Mouse (Mus musculus) heart, postnatal 10 days (tissue): Measurements from ENCODE around the gene Dct. TPM values are rescaled to one million over a fixed set of nuclear protein-coding genes. Genes with fewer than 3 reads are reported as not detected.

Source experiments
- DNase-seq, 2 experiments: peaks; one replicate each; pipeline ENCODE4 v3.0.0; 2021
- intact Hi-C: fragments of 180-260 bp; cut with DNase I; formaldehyde crosslinking; loops from one replicate; pipeline ENCODE4 v1.15.1; 2025
- total RNA-seq, 2 experiments: library from RNA; stranded (reverse); gene quantifications; 2 replicates each; pipeline ENCODE4 v1.2.3; 2021

Dct gene
- total RNA-seq, 2 experiments from 2014 or later = 3.9 to 5.4 TPM

- intact Hi-C loops = no loop called here
- no peak for DNase-seq
Measured at GRCm38 (mm10) chr14:118049648-118050238, 2.3 kb downstream of the Dct start.

DNA sequence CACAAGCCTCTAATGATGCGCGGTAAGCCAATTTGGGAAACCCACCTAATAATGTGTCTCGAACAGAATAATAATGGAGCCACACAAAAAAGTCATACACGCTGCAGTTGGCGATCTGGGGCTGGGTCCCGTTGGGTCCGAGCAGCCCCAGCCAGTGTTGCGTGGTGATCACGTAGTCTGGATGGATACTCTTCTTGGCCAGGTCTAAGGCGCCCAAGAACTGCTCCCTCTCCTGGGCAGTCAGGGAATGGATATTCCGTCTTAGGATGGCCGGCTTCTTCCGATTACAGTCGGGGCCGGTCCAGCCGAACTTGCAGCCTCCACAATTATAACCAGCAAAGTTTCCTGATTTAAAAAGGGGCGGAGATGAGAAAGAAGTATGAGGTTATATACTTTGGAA, 9.1 kb downstream of the Dct start:
- peak; percentile 39 to 55 for DNase-seq
- intact Hi-C loops = loop anchor here (5.0 kb wide), 1 partner anchor 44 kb away; no protein-coding TSS in a partner anchor

GRCm38 (mm10) chr14:118042066-118042762, 9.8 kb downstream of the Dct start:
- DNase-seq = no peak
- intact Hi-C loops = loop anchor here (5.0 kb wide), 1 partner anchor 45 kb away; no protein-coding TSS in a partner anchor

DNA sequence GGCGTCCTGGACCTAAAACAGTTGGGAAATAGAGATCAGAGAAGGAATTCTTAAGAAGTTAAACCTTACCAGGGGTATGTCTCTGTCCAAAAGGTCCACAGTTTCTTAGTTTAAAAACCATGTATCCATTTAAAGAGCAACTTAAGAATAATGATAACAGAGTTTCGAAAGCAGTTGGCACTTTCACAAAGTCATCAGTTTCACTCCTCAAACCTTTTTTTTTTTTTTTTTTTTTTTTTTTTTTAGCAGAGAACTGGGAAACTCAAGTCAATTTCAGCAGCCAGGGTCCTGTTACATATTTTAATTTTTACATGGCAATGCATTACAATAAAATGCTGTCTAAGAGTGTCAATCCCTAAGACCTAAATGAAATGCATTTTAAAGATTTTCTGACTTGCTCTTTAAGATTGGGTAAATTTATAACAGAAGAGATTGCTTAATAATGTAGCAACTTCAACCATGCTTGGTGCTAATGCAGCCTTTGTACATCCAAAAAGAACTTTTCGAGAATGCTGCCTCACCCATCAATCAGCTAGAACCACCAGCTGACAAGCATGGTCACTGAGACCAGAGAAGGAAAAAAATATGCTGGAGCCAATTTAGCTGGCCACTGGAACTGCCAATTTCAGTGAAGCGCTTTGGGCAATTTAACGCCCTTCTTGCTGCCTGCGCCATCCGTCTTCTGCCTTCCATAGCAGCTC, 11.3 kb downstream of the Dct start:
- no peak for DNase-seq
- intact Hi-C loops = loop anchor here (5.0 kb wide), 1 partner anchor 47 kb away; no protein-coding TSS in a partner anchor

- intact Hi-C loops = no loop called here
- no peak for DNase-seq
Measured at GRCm38 (mm10) chr14:118039074-118039473, 13.0 kb downstream of the Dct start.

DNA sequence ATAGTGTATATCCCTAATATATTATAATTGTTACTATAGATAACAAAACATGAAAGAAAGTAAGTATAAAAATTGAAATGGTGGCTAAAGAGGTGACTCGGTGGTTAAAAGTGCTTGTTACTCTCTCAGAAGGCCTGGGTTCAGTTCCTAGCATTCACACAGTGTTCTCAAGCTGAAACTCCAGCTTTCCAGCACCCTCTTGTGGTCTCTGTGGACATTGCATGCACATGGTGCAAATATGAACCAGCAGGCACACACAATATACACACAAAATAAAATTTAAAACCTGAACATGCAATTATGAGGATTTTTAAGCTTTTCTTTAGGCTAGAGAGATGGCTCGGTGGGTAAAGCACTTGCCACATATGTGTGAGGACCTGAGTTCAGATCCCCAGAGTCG, 24.5 kb downstream of the Dct start:
- no peak for DNase-seq
- intact Hi-C loops = no loop called here

DNA sequence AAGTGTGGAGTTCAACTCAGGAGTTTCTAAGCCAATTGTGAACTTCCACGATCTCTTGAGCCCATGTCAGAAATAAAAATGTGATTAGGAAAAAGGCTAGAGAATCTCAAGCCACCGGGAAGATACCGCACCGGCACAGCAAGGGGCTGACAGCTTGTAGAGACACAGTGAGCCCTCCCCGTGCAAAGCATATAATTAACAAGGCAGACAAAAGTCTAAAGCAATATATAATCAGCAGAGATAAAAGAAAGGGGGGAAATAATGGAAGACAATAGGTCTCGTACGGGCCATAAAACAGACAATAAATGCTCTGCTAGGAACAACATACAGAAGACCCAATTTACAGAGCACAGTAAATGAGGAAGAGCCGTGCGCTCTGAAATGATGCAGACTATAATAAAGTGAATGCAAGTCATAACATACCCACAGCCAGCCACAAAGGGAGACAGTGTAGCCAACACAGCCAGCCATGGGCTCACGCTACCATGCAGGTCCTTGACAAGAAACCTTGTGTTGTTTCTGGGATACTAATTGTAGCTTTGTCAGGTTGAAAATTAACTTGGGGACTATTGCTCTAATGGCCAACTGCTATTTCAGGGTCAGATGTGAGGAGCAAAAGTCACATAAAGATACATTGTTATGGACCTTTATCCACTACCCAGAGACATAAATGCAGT, 30.0 kb downstream of the Dct start:
- intact Hi-C loops = no loop called here

DNA sequence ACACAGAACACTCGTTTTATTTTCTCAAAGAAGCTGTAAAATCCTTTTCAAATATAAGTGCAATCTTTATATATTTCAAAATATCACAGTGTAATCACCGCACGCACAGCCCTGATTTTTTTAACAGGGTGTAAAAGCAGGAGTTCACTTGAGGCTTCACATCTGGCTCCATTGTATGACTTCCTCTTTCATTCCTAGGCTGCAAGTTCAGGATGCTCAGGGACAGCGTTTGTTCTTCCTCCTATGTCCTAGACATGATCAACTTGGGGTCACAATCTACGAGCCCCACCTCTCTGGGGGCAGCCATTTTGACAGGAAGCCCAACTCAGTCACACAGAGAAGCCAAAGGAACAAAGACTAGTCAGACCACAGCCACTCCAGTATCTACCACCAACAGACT, 32.7 kb downstream of the Dct start:
- no peak for DNase-seq
- intact Hi-C loops = no loop called here

More for the DNA sequence above, 30.0 kb downstream of the Dct start:
- DNase-seq = no peak

- no peak for DNase-seq
- intact Hi-C loops = no loop called here
Measured at GRCm38 (mm10) chr14:118013237-118013636, 38.8 kb downstream of the Dct start.

DNA sequence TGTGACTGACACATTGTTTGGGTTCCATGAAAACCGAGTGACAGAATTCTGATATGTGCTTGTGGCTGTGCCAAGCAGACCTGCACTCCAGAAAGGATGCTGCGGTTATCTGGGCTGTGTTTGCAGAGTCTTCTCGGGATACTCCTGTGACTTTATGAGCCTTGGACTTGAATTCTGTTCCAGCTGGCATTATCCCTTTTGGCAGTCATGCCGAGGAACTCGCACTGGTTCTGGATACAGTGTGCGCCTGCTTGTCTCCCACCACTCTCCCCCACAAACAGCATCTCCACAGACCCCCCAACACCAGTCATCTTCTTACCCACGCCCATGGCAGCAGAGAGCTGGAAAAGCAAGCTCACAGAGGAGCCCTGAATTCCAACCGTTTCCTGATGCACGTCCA, 42.5 kb downstream of the Dct start:
- intact Hi-C loops = loop anchor here (5.0 kb wide), 3 partner anchors 78 to 583 kb away; partner anchors contain the start of gene Tgds
- DNase-seq = no peak

GRCm38 (mm10) chr14:118005697-118006096, 46.3 kb downstream of the Dct start:
- peak; percentile 75 to 82 for DNase-seq

GRCm38 (mm10) chr14:118004434-118004833, 47.6 kb downstream of the Dct start:
- DNase-seq = no peak
- intact Hi-C loops = loop anchor here (1.0 kb wide), 1 partner anchor 148 kb away; no protein-coding TSS in a partner anchor

More at GRCm38 (mm10) chr14:118005697-118006096, 46.3 kb downstream of the Dct start:
- intact Hi-C loops = loop anchor here (5.0 kb wide), 3 partner anchors 82 to 587 kb away; partner anchors contain the start of gene Tgds

DNA sequence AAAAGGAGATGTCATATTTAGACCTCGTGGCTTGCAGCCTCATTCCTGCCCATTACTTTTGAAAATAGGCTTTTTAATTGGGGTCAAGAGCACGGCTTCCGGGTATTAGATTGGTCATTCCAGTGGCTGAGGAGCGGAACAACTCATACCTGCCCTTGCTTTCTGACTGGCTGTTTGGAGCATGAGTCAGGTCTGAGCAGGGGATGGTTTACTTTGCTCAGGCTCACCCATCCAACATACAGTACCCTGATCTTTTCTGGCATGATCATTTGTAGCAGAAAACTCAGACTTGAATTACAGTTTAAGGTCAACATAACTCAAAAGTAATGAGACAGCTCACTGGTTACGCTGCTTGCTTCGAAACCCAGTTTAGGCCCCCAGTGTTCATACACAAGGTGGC, 58.2 kb downstream of the Dct start:
- intact Hi-C loops = no loop called here

DNA sequence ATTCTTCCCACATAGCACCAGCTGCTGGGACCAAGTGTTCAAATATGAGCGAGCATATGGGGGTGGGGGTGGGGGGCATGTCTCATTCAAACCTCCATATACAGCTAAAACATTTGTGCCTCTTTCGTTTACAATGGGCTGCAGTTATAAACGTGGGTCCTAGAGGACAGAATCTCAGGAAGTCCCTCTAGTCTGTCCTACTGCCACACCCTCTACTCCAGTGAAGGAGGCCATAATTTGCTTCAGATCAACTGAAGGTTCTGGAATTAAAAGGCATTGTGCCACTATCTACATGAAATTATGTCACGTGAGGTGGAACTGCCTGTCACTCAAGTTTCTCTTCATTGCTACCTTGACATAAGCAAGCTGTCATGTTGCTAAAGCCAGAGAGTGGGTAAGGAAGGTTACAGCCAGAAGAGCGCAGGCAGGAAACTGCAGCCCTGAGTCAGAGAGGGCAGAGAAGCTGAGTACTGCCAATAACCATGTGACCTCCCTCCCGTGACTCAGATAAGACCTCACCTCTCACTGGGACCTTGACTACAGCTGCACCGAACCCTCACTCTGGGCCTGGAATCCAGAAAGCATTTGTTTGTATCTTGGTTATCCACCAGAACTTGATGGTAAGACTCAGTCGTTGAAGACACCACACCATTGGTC, 59.3 kb downstream of the Dct start:
- intact Hi-C loops = no loop called here
- DNase-seq = no peak

More for the DNA sequence above, 58.2 kb downstream of the Dct start:
- no peak for DNase-seq

DNA sequence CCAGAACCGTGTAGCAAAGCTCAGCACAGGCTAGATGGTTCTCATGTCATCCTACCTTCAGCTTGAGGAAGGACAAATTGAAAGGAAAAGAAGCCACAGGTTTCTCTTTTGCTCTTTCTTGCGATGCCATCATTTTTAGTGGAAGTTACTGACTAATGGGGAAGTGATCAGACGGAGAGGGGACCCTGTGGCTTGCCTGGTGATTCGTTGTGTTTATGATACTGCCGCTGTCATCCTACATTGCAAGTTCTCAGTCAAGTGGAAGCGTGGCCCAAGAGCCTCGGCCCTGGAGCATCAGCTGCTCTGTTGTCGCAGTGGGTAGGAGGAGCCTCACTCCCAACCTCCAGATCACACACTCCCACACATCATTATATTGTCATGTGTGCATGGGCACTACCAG, 61.8 kb downstream of the Dct start:
- no peak for DNase-seq
- intact Hi-C loops = no loop called here

DNA sequence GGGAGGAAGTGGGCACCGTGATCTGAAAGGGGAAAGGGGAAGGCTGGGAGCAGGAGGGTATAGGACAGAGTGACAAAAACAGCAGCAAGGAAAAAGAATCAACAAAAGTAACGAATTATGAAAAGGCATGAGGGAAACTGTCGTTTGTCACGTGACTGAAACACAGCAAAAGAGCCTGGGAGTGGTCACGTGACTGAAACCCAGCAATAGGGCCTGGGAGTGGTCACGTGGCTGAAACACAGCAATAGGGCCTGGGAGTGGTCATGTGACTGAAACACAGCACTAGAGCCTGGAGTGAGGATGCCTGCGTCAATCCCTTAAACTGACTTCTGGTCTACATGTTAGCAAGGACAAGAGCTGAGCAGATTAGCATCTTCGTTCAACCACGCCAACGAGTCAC, 63.6 kb downstream of the Dct start:
- intact Hi-C loops = no loop called here
- no peak for DNase-seq

DNA sequence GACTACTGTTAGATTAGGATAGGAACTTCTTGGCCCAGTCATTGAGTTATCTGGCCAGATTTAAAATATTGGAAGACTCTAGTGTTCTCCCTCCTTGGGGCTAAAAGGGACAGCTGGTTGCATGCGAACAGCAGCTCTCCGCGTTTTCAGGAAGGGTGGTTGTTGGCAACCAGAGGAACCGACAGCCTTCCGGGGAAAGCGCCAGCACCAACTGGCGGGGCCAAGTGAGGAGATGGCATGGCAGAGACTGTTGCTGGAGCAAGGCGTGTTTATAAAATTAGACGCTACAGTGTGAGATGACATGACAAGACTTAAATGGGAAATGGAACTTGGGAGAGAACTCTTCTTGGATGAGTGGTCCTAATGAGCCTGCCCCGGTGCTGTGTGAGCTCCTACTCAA, 70.5 kb downstream of the Dct start:
- intact Hi-C loops = no loop called here
- no peak for DNase-seq

DNA sequence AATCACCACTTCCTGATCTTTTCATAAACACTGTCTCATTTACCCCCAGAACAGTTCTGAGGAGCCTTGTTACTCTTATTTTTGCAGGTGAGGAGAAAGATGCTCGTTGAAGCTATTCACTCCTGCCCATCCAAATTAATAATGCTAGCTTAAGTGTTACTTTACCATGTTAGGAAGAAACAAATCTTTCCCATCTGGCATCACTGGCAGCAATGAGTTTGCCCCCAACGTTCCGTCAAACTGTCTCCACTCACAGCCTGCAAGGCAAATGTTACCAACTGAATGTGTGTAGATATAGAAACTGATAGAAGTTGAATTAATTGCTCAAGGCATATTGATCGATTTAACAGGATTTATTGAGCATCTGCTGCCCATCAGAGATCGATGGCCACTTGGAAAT, 79.5 kb downstream of the Dct start:
- DNase-seq = no peak
- intact Hi-C loops = no loop called here
